Mouse (Mus musculus) bone marrow, adult 2 months (tissue): ENCODE results near the gene Kdm5a. TPM values are rescaled to one million over a fixed set of nuclear protein-coding genes. Genes with fewer than 3 reads are reported as not detected.

Experiments used
- H3K27ac ChIP-seq: fragments of 200-500 bp; 2 replicates; pipeline ENCODE4 v1.5.1; 2012; ENCODE audit warnings: low read depth, mild to moderate bottlenecking, control low read depth, inconsistent platforms, low read length; ENCODE audit not compliant: control insufficient read depth, poor library complexity, insufficient read depth
- H3K4me1 ChIP-seq: fragments of 200-500 bp; 2 replicates; pipeline ENCODE4 v1.6.1; 2011; ENCODE audit warnings: low read length; ENCODE audit not compliant: control insufficient read depth, insufficient read depth
- H3K4me3 ChIP-seq: fragments of 200-500 bp; replicated peaks from 2 replicates; pipeline ENCODE3; 2011; ENCODE audit warnings: mild to moderate bottlenecking, low read depth, low read length, control low read depth; ENCODE audit not compliant: control insufficient read depth
- CTCF ChIP-seq: fragments of 200-500 bp; IDR thresholded peaks from 2 replicates; pipeline ENCODE4 v1.5.1; 2011; ENCODE audit warnings: low read length, control low read depth; ENCODE audit not compliant: control insufficient read depth, insufficient read depth
- POLR2A ChIP-seq: fragments of 200-500 bp; IDR thresholded peaks from 2 replicates; pipeline ENCODE4 v1.6.1; 2011; ENCODE audit warnings: low read depth, mild to moderate bottlenecking, control low read depth, low read length, borderline replicate concordance; ENCODE audit not compliant: control insufficient read depth
- WGBS: fragments of 180-500 bp; shearing (Covaris S2); methylation state at CpG from one replicate; pipeline ENCODE4 v1.1.7; 2018; 5-methylcytosine and 5-hydroxymethylcytosine counted together
- polyA plus RNA-seq: library from polyadenylated mRNA; stranded (reverse); fragments of >200 nt; gene quantifications from 2 replicates; pipeline ENCODE4 v1.2.4, GENCODE M21; 2011; ENCODE audit warnings: low replicate concordance; ENCODE audit not compliant: missing spikeins, insufficient read depth, insufficient read length

The Kdm5a gene
- polyA plus RNA-seq, 1 experiment, result 51.3 TPM

DNA sequence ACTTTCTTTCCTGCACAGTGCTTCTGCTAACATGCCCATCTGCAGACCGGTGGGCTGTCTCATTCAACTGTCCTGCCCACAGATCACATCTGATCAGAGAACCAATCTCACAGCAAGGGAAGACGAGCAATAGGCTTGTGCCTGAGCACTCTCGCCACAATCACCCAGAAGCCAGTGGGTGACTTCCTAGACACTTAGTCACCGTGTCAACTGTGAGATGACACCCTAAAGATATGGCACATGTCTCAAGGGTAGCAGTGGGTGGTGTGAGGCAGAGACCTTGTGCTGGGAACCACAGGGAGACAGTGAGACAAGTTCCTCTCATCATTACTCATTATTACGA is 89.2 kb downstream of the Kdm5a start:
- peaks cover 10% of the 10 kb centered on the region for H3K4me1 ChIP-seq
- no peak overlapping the region for H3K4me3 ChIP-seq
- TF ChIP-seq POLR2A (no peak), CTCF (no peak)
- WGBS, result 15% methylated on average over 5 of the region's 5 CpGs
- no peak overlapping the region for H3K27ac ChIP-seq

DNA sequence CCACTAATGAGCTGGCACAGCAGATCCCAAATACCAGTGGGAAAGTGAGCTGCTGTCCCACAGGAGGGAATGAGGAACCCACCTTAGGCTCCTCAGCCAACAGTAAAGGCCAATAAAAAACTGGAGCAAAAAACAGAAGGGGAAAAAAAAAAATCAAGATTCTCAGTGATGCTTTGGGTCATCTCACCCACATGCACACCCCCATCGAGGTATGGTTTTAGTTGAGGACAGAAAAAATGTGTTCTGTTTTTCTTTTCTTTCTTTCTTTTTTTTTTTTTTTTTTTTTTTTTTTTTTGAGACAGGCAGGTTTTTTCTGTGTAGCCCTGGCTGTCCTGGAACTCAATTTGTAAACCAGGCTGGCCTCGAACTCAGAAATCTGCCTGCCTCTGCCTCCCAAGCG is 89.6 kb downstream of the Kdm5a start:
- Histone ChIP-seq H3K27ac (no peak overlapping the region), H3K4me1 (peaks cover 10% of the 10 kb centered on the region), H3K4me3 (no peak overlapping the region)
- no peak for TF ChIP-seq POLR2A
- TF ChIP-seq CTCF, result no peak
- WGBS, result 75% methylated on average over 3 of the region's 3 CpGs

DNA sequence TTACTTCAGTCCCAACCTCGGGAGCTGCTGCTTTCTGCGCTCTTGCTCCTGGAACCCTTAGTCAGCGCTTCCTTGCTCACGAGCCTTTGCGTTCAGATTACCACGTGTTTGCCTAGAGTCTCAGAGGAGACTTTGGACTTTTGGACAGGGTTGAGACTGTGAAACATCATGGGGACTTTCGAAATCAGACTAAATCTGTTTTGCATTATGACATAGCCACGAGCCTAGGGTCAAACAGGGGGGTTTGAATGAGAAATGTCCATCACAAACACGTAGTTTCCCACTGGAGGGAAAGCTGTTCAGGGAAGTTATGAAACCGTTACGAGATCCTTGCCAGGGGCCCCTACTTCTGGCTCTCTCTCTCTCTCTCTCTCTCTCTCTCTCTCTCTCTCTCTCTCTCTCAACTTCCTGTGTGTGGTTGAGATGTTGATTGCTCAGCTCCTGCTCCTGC is 90.7 kb downstream of the Kdm5a start:
- Histone ChIP-seq H3K4me1 (peaks cover 10% of the 10 kb centered on the region), H3K27ac (no peak overlapping the region), H3K4me3 (no peak overlapping the region)
- TF ChIP-seq CTCF, result no peak
- no peak for TF ChIP-seq POLR2A
- 2% methylated on average over 11 of the region's 11 CpGs for WGBS

DNA sequence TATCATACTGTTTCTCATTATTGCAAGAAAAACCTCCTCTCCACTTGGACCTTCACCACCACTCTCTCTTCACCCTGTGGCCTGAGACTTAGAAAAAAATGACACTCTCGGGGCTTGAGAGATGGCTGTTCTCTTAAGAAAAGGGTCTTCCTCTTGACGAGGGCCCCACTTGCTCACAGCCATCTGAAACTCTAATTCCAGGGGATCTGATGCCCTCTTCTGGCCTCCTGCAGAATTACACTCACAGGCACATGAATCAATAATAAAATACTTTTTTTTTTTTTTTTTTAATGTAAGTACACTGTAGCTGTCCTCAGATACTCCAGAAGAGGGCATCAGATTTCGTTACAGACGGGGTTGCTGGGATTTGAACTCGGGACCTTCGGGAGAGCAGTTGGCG is 93.2 kb downstream of the Kdm5a start:
- Histone ChIP-seq H3K4me3 (no peak overlapping the region), H3K4me1 (peaks cover 10% of the 10 kb centered on the region), H3K27ac (no peak overlapping the region)
- WGBS, result 60% methylated on average over 7 of the region's 7 CpGs
- peak; percentile 21; the same call in 1 of the 2 replicates for TF ChIP-seq CTCF
- TF ChIP-seq POLR2A, result no peak

DNA sequence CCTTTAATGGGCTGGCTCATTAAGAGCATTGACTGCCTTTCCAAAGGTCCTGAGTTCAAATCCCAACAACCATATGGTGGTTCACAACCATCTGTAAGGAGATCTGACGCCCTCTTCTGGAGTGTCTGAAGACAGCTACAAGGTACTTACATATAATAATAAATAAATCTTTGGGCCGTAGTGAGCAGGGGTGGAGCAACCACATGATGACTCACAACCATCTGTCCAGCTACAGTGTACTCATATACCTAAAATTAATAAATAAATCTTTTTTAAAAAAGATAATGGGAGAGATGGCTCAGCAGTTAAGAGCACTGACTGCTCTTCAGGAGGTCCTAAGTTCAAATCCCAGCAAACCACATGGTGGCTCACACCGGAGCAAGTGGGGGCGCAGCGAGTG is 93.8 kb downstream of the Kdm5a start:
- TF ChIP-seq POLR2A (no peak), CTCF (no peak)
- Histone ChIP-seq H3K4me1 (peaks cover 10% of the 10 kb centered on the region), H3K4me3 (no peak overlapping the region), H3K27ac (no peak overlapping the region)
- WGBS, result 74% methylated on average over 5 of the region's 5 CpGs

DNA sequence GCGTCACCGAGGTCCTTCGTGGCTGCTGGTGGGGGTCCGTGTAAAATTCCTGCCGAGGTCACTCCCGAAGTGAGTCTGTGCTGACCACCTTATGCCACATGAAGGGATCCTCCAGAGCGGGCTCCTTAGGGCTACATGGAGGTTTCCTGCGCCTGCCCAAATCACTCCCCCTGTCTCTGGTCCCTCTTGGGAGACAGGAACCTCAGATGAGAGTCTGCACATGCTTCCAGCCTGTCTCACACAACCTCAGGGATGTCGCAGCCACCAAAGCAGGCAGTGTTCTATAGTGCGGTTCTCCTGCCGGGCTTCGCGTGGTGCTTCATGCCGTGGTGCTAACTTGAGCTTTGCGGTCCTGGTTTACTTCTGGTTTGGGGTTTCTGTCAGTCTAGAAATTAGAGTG is 97.3 kb downstream of the Kdm5a start:
- WGBS, result 90% methylated on average over 15 of the region's 15 CpGs
- no peak overlapping the region for H3K4me3 ChIP-seq
- no peak for TF ChIP-seq POLR2A
- TF ChIP-seq CTCF, result no peak
- peaks cover 2% of the 10 kb centered on the region; the same call in 1 of the 2 replicates for H3K4me1 ChIP-seq
- H3K27ac ChIP-seq, result no peak overlapping the region

DNA sequence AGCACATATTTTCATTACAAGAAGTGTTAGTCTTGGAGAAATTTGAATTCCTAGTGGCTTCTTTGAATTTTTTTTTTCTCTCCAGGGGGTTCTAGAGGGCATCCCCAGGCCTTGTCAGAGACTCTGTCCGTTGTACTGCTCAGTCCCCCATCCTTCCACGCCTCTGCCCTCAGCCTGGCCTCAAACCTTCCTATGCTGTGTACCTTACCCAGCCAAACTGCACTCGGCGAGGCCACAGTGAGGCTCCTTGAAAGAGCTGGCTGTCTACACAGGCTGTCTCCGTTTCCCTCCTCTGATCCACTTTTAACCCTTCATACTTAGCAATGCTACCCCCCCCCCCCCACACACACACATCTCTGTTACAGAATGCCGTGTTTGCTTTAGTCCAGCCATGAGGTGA is 98.3 kb downstream of the Kdm5a start:
- Histone ChIP-seq H3K4me3 (no peak overlapping the region), H3K4me1 (peaks cover 3% of the 10 kb centered on the region; the same call in 1 of the 2 replicates), H3K27ac (no peak overlapping the region)
- 76% methylated on average over 6 of the region's 6 CpGs for WGBS
- TF ChIP-seq POLR2A (no peak), CTCF (no peak)

DNA sequence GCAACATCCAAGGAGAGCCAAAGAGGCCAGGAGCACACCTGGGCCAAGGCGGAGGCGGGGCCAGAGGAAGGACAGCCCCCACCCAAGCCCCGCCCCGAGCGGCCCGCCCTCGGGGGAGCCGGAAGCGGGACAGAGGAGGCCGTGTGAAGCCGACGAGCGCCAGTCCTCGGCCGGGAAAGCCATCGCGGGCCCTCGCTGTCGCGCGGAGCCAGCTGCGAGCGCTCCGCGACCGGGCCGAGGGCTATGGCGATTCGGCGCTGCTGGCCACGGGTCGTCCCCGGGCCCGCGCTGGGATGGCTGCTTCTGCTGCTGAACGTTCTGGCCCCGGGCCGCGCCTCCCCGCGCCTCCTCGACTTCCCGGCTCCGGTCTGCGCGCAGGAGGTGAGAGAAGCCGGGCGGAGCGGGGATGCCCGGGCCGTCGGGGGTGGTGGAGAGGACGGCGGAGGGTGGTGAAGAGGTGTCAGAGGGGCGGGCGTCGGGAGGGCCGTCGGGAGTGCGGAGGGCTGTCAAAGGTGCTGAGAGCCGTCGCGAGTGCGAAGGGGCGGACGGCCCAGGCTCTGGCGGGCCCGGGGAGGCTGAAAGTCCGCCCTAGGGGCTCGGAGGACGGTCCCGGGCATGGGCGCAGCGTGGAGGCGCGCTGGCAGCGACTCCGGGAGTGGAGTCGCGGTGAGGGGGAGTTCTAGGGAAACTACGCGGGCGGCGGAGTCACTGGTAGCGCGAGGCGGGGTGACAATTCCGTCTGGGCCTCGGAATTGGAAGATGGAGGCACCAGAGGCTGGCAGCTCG is 99.4 kb downstream of the Kdm5a start, which contains the start of gene Il17ra:
Il17ra (plus strand) TSS at position 162 of the 786 bp plus-strand sequence.
- Histone ChIP-seq H3K4me1 (peaks cover 6% of the 10 kb centered on the region; the same call in 1 of the 2 replicates), H3K4me3 (peak within 1 kb of the TSS; percentile 95), H3K27ac (peak within 1 kb of the TSS; percentile 98)
- under 1% methylated on average over 90 of the region's 90 CpGs for WGBS
- peak; percentile 94; the same call in 1 of the 2 replicates for TF ChIP-seq POLR2A
- no peak for TF ChIP-seq CTCF

DNA sequence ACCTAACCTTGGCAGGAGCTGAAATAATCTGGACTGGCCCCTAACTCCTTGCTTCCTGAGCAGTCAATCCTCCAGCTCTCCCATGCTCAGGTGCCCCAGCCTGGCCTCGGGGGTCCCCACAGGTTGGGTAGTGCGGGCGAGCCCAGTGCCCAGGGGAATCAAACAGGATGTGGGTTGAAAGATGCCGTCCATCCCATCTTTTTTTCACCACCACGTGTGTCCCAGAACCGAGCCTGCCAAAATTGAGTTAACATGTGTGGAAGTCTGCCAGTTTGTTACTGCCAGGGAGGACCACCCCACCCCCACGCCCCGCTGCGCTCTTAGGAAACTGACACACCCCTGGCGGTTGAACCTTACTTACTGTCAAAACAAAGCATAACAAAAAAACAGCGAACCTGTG is 100.0 kb downstream of the Kdm5a start:
- peaks cover 6% of the 10 kb centered on the region; the same call in 1 of the 2 replicates for H3K4me1 ChIP-seq
- WGBS, result under 1% methylated on average over 11 of the region's 11 CpGs
- TF ChIP-seq POLR2A (no peak), CTCF (peak; percentile 17; the same call in 1 of the 2 replicates)
- H3K27ac ChIP-seq, result peak overlapping the region; percentile 98
- peak overlapping the region; percentile 95 for H3K4me3 ChIP-seq
